25 mouse cellular contexts compared by ENCODE assay signal in the genomic region with DNA sequence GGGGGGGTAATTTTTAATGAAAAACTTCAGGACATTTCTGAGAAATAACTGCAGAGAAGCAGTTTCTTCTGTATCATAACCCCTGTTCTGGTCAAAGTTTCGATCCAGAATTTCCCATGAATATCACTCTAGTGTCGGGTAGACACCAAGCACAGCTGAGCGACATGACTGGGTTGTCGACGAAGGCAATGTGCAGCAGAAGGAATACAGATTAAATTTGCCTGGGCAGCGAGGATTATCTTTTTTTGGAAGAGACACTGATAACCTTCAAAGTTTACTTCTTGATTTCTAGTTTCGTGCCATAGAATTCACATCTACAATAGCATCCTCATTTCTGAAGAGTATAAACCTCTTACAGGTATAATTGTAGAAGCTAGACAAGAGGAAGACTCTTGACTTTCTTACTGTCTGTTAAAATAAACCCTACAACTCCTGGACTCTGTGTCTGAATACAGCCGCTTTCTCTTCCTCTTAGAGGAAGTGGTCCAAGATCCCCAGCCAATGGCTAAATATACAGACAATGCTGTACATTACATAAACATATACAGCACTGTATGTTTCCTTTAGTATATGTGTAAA. TPM values are rescaled to one million over a fixed set of nuclear protein-coding genes. Genes with fewer than 3 reads are reported as not detected.
DNase-seq lines count a peak whose midpoint lies in the region; ATAC-seq lines count a peak whose summit lies in the region.
"Had no signal": no experiment of that assay in that cellular context is flagged by ENCODE, and none has a peak within 500 bp of the region (broad histone marks: within the 10 kb centered on the region; RNA-seq: fewer than 3 reads in every experiment).

No protein-coding gene starts in this region.

- H3K27me3 ChIP-seq in erythroblast, embryonic 14.5 days (ENCODE audit: control insufficient read depth) = no peaks in the 10 kb centered on the region
- no peaks in the 10 kb centered on the region for H3K27me3 ChIP-seq in midbrain, embryonic 10.5 days (ENCODE audit: low read depth, poor library complexity, severe bottlenecking)
- H3K27me3 ChIP-seq in midbrain, embryonic 14.5 days (ENCODE audit: control insufficient read depth, insufficient read depth, low read length) = no peaks in the 10 kb centered on the region
- H3K27me3 ChIP-seq in liver, embryonic 11.5 days (replicated peaks; ENCODE audit: control insufficient read depth, insufficient read depth, low read length) = no peaks in the 10 kb centered on the region
- H3K27me3 ChIP-seq: forebrain, embryonic 15.5 days; hindbrain, embryonic 12.5 days; midbrain, embryonic 15.5 days; neural tube, embryonic 15.5 days; stomach, embryonic 15.5 days had no signal

- no peak for DNase-seq in midbrain, embryonic 10.5 days (ENCODE audit: low spot score)
- DNase-seq in midbrain, embryonic 14.5 days = no peak
- DNase-seq in liver, embryonic 11.5 days (ENCODE audit: low spot score) = no peak
- no peak for DNase-seq in adrenal gland, postnatal 36 days
- DNase-seq in urinary bladder, postnatal 4 days (ENCODE audit: low spot score in 2 of 2) = no peak
- DNase-seq in right cerebral cortex, postnatal 10 days (ENCODE audit: low spot score in 2 of 2) = no peak
- DNase-seq: cerebellum, postnatal 10 days; kidney, adult 8-10 months; kidney, postnatal 25 days; lung, embryonic 14.5 days; right cerebral cortex, postnatal 25 days; thymus, adult 18-20 months had no signal

- peaks cover 75% of the 10 kb centered on the region for H3K4me1 ChIP-seq in erythroblast, embryonic 14.5 days (ENCODE audit: control insufficient read depth)
- peaks cover 49% of the 10 kb centered on the region for H3K4me1 ChIP-seq in midbrain, embryonic 10.5 days
- H3K4me1 ChIP-seq in midbrain, embryonic 14.5 days (ENCODE audit: control insufficient read depth, insufficient read depth, low read length) = peaks cover 18% of the 10 kb centered on the region
- peaks cover 21% of the 10 kb centered on the region for H3K4me1 ChIP-seq in liver, embryonic 11.5 days (replicated peaks; ENCODE audit: control insufficient read depth, insufficient read depth, low read length)

- H3K4me2 ChIP-seq in midbrain, embryonic 14.5 days (ENCODE audit: low read length) = no peak overlapping the region
- no peak overlapping the region for H3K4me2 ChIP-seq in liver, embryonic 11.5 days
- H3K4me2 ChIP-seq: forebrain, embryonic 15.5 days; hindbrain, embryonic 12.5 days; midbrain, embryonic 15.5 days; neural tube, embryonic 15.5 days; stomach, embryonic 15.5 days had no signal

- 91% methylated on average over 8 of the region's 8 CpGs for WGBS in midbrain, embryonic 10.5 days
- 93% methylated on average over 8 of the region's 8 CpGs for WGBS in midbrain, embryonic 14.5 days
- WGBS in liver, embryonic 11.5 days = 63% methylated on average over 8 of the region's 8 CpGs

- ATAC-seq in erythroblast, adult 5-6 weeks (replicated peaks; ENCODE audit: low FRiP score, poor library complexity, severe bottlenecking) = no peak
- ATAC-seq in midbrain, embryonic 14.5 days (ENCODE audit: low FRiP score, low TSS enrichment) = no peak
- no peak for ATAC-seq in liver, embryonic 11.5 days (replicated peaks; ENCODE audit: low FRiP score)
- ATAC-seq: forebrain, embryonic 15.5 days; inflammation-experienced regulatory T-cells, adult 6 months; midbrain, embryonic 15.5 days had no signal

- peak overlapping the region; percentile 18 for H3K4me3 ChIP-seq in erythroblast, embryonic 14.5 days (replicated peaks)
- H3K4me3 ChIP-seq in midbrain, embryonic 10.5 days = no peak overlapping the region
- H3K4me3 ChIP-seq in midbrain, embryonic 14.5 days (replicated peaks; ENCODE audit: low read depth, low read length) = no peak overlapping the region
- no peak overlapping the region for H3K4me3 ChIP-seq in liver, embryonic 11.5 days (ENCODE audit: low read depth, low read length)
- H3K4me3 ChIP-seq: forebrain, embryonic 15.5 days; hindbrain, embryonic 12.5 days; midbrain, embryonic 15.5 days; myocyte; neural tube, embryonic 15.5 days; stomach, embryonic 15.5 days had no signal

- H3K9me3 ChIP-seq in erythroblast, embryonic 14.5 days (ENCODE audit: control insufficient read depth, low read length) = no peaks in the 10 kb centered on the region
- H3K9me3 ChIP-seq in midbrain, embryonic 10.5 days (replicated peaks) = no peaks in the 10 kb centered on the region
- H3K9me3 ChIP-seq in midbrain, embryonic 14.5 days (ENCODE audit: control insufficient read depth, low read length) = no peaks in the 10 kb centered on the region
- H3K9me3 ChIP-seq in liver, embryonic 11.5 days (ENCODE audit: control insufficient read depth, low read length) = no peaks in the 10 kb centered on the region
- H3K9me3 ChIP-seq: forebrain, embryonic 15.5 days; hindbrain, embryonic 12.5 days; midbrain, embryonic 15.5 days; neural tube, embryonic 15.5 days; stomach, embryonic 15.5 days had no signal

- no peak overlapping the region for H3K9ac ChIP-seq in midbrain, embryonic 14.5 days (replicated peaks; ENCODE audit: low read length)
- peak overlapping the region; percentile 55; the same call in 1 of the 2 replicates for H3K9ac ChIP-seq in liver, embryonic 11.5 days (ENCODE audit: low read depth, low read length)
- H3K9ac ChIP-seq: forebrain, embryonic 15.5 days; hindbrain, embryonic 12.5 days; lung, embryonic 14.5 days; midbrain, embryonic 15.5 days; neural tube, embryonic 15.5 days; stomach, embryonic 15.5 days had no signal

- peak overlapping the region; percentile 96 for H3K27ac ChIP-seq in midbrain, embryonic 10.5 days (replicated peaks)
- no peak overlapping the region for H3K27ac ChIP-seq in midbrain, embryonic 14.5 days (replicated peaks; ENCODE audit: low read depth, low read length)
- H3K27ac ChIP-seq in liver, embryonic 11.5 days (ENCODE audit: low read depth, low read length) = peak overlapping the region; percentile 74
- H3K27ac ChIP-seq: forebrain, embryonic 15.5 days; hindbrain, embryonic 12.5 days; midbrain, embryonic 15.5 days; neural tube, embryonic 15.5 days had no signal

- peaks cover 18% of the 10 kb centered on the region for H3K36me3 ChIP-seq in erythroblast, embryonic 14.5 days (ENCODE audit: control insufficient read depth)
- H3K36me3 ChIP-seq in midbrain, embryonic 10.5 days = no peaks in the 10 kb centered on the region
- no peaks in the 10 kb centered on the region for H3K36me3 ChIP-seq in midbrain, embryonic 14.5 days (ENCODE audit: control insufficient read depth, insufficient read depth, low read length)
- H3K36me3 ChIP-seq in liver, embryonic 11.5 days (ENCODE audit: control insufficient read depth, insufficient read depth, low read length) = no peaks in the 10 kb centered on the region
- H3K36me3 ChIP-seq: forebrain, embryonic 15.5 days; hindbrain, embryonic 12.5 days; midbrain, embryonic 15.5 days; neural tube, embryonic 15.5 days; stomach, embryonic 15.5 days had no signal

RNA-seq across cellular contexts. Expression of a gene that starts 2.2 kb away (rescaled TPM):
- polyA plus RNA-seq in erythroblast, embryonic 14.5 days (2012) = 24.1 and 60.1 TPM in 2 replicates
- total RNA-seq in erythroblast, adult 5-6 weeks (2015; ENCODE audit: low replicate concordance) = 373 and 489 TPM in 2 replicates
- 312 and 340 TPM in 2 replicates for total RNA-seq in erythroblast, adult 5-6 weeks (2017; ENCODE audit: low replicate concordance)
- 49.5 and 57.2 TPM in 2 replicates for polyA plus RNA-seq in midbrain, embryonic 10.5 days (2016; fragmentation: Nextera tagmentation; extraction: Ambion mirVana)
- 19.3 and 20.1 TPM in 2 replicates for polyA plus RNA-seq in midbrain, embryonic 14.5 days (2014; fragmentation: Nextera tagmentation; extraction: Ambion mirVana)
- 45.6 and 60.2 TPM in 2 replicates for polyA plus RNA-seq in liver, embryonic 11.5 days (2014; fragmentation: Nextera tagmentation; extraction: Ambion mirVana)
- total RNA-seq in adrenal gland, postnatal 36 days (2021) = 100 to 1,000 TPM in 1 of 2 experiments, 10 to 100 TPM in 1; 100.0 to 108 TPM
- polyA plus RNA-seq: macrophage had no signal

RNA-seq across cellular contexts. Expression of a gene that starts 3.1 kb away (rescaled TPM):
- 3.1 and 7.2 TPM in 2 replicates for polyA plus RNA-seq in erythroblast, embryonic 14.5 days (2012)
- total RNA-seq in erythroblast, adult 5-6 weeks (2015; ENCODE audit: low replicate concordance) = 114 and 128 TPM in 2 replicates
- 46.8 and 67.0 TPM in 2 replicates for total RNA-seq in erythroblast, adult 5-6 weeks (2017; ENCODE audit: low replicate concordance)
- 12.2 and 12.6 TPM in 2 replicates for polyA plus RNA-seq in midbrain, embryonic 10.5 days (2016; fragmentation: Nextera tagmentation; extraction: Ambion mirVana)
- polyA plus RNA-seq in midbrain, embryonic 14.5 days (2014; fragmentation: Nextera tagmentation; extraction: Ambion mirVana) = 5.2 TPM in 2 replicates
- polyA plus RNA-seq in liver, embryonic 11.5 days (2014; fragmentation: Nextera tagmentation; extraction: Ambion mirVana) = 3.5 and 5.0 TPM in 2 replicates
- 10 to 100 TPM; 25.0 to 26.7 TPM for total RNA-seq in adrenal gland, postnatal 36 days (2021)

RNA-seq across cellular contexts. Expression of a gene that starts 3.3 kb away (rescaled TPM):
- polyA plus RNA-seq in erythroblast, embryonic 14.5 days (2012) = 0.89 and 1.4 TPM in 2 replicates
- 715 and 759 TPM in 2 replicates for total RNA-seq in erythroblast, adult 5-6 weeks (2015; ENCODE audit: low replicate concordance)
- 2,995 and 4,039 TPM in 2 replicates for total RNA-seq in erythroblast, adult 5-6 weeks (2017; ENCODE audit: low replicate concordance)
- 9.5 and 10.3 TPM in 2 replicates for polyA plus RNA-seq in midbrain, embryonic 10.5 days (2016; fragmentation: Nextera tagmentation; extraction: Ambion mirVana)
- 4.9 and 5.4 TPM in 2 replicates for polyA plus RNA-seq in midbrain, embryonic 14.5 days (2014; fragmentation: Nextera tagmentation; extraction: Ambion mirVana)
- polyA plus RNA-seq in liver, embryonic 11.5 days (2014; fragmentation: Nextera tagmentation; extraction: Ambion mirVana) = 15.1 and 18.9 TPM in 2 replicates
- 100 to 1,000 TPM; 103 to 116 TPM for total RNA-seq in adrenal gland, postnatal 36 days (2021)
- polyA plus RNA-seq: macrophage had no signal

RNA-seq across cellular contexts. Expression of a gene that starts 19.7 kb away (rescaled TPM):
- polyA plus RNA-seq in erythroblast, embryonic 14.5 days (2012) = not detected in 2 replicates
- 16.7 and 20.9 TPM in 2 replicates for total RNA-seq in erythroblast, adult 5-6 weeks (2015; ENCODE audit: low replicate concordance)
- 15.1 TPM in 1 of 2 replicates, not detected in the other for total RNA-seq in erythroblast, adult 5-6 weeks (2017; ENCODE audit: low replicate concordance)
- 0.70 and 0.86 TPM in 2 replicates for polyA plus RNA-seq in midbrain, embryonic 10.5 days (2016; fragmentation: Nextera tagmentation; extraction: Ambion mirVana)
- polyA plus RNA-seq in midbrain, embryonic 14.5 days (2014; fragmentation: Nextera tagmentation; extraction: Ambion mirVana) = 1.0 TPM in 1 of 2 replicates, not detected in the other
- polyA plus RNA-seq in liver, embryonic 11.5 days (2014; fragmentation: Nextera tagmentation; extraction: Ambion mirVana) = 0.93 and 1.5 TPM in 2 replicates
- not detected for total RNA-seq in adrenal gland, postnatal 36 days (2021)
- total RNA-seq: adrenal gland, adult 18-20 months; left cerebral cortex, adult 18-20 months had no signal
- polyA plus RNA-seq: inflammation-experienced regulatory T-cells, adult 6 months; limb, embryonic 11.5 days; midbrain, embryonic 15.5 days; myocyte had no signal

RNA-seq across cellular contexts. Expression of a gene that starts 20.9 kb away (rescaled TPM):
- 7.4 and 13.0 TPM in 2 replicates for polyA plus RNA-seq in erythroblast, embryonic 14.5 days (2012)
- not detected in 2 replicates for total RNA-seq in erythroblast, adult 5-6 weeks (2015; ENCODE audit: low replicate concordance)
- total RNA-seq in erythroblast, adult 5-6 weeks (2017; ENCODE audit: low replicate concordance) = 1,803 and 3,861 TPM in 2 replicates
- 13.7 TPM in 2 replicates for polyA plus RNA-seq in midbrain, embryonic 10.5 days (2016; fragmentation: Nextera tagmentation; extraction: Ambion mirVana)
- polyA plus RNA-seq in midbrain, embryonic 14.5 days (2014; fragmentation: Nextera tagmentation; extraction: Ambion mirVana) = 24.7 and 32.0 TPM in 2 replicates
- 12.1 and 12.7 TPM in 2 replicates for polyA plus RNA-seq in liver, embryonic 11.5 days (2014; fragmentation: Nextera tagmentation; extraction: Ambion mirVana)
- total RNA-seq in adrenal gland, postnatal 36 days (2021) = 10 to 100 TPM in 1 of 2 experiments, 1 to 10 TPM in 1; 2.9 to 13.5 TPM
- polyA plus RNA-seq: myocyte had no signal
